Mouse (Mus musculus): ENCODE results near the gene Zfp36.

DNA sequence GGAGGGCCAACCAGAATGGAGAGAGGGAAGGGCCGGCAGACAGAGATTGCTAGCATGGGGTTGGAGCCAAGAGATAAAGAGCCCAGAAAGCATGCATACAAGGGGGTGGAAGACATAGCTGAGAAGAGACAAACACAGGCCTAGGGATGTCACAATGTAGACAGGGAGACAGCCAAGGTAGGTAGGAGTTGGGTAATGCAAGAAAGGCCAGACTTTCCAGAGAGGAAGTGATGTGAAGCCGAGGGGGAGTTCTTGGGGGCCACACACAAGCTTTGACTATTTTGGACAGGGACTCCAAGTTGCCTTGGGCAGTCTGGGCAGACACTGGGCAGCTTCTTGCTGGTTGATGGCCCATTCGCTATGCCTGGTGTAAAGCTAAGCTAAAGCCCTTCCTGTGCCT is 21.9 kb upstream of the Zfp36 start:
- TF ChIP-seq POLR2A (IDR thresholded peaks at IDR 0.05; ENCODE audit: low read depth, low read length) (no peak), CTCF (conservative IDR thresholded peaks at IDR 0.05; ENCODE audit: insufficient read depth, insufficient read length, low read depth, low read length) (no peak)

All from kidney, adult 2 months (tissue).